Mouse (Mus musculus) stomach, postnatal 0 days (tissue): Measurements from ENCODE around the gene Gsk3a.

Source experiments
- CTCF ChIP-seq: IDR thresholded peaks from 2 replicates; pipeline ENCODE4 v1.5.1; 2016; ENCODE audit warnings: antibody characterized with exemption, low read depth, mild to moderate bottlenecking, moderate library complexity
- EP300 ChIP-seq: optimal IDR thresholded peaks from 2 replicates; pipeline ENCODE3; 2016; ENCODE audit warnings: antibody characterized with exemption

DNA sequence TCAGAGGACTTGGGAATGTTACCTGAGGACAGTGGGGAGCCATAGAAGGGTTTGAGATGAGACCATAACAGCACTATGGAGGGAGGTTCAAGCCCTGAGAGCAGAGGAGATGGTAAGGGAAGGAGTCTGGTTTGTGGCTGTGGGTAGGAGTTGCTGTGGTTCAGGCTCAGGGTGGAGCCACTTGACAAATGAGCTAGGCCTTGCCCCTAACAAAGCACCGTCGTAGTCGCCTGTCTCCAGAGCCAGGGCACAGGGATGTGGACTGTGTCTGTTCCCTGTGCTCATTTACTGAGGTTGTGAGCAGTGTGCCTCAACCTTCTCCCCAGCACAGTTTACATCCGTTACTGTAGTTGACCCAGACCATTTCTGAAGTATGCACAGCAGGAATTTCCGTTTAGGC, 36.9 kb upstream of the Gsk3a start:
- TF ChIP-seq CTCF (no peak), EP300 (no peak)
